Mouse (Mus musculus) hindbrain, embryonic 13.5 days (tissue): ENCODE data around the gene Foxp1. TPM values are rescaled to one million over a fixed set of nuclear protein-coding genes. Genes with fewer than 3 reads are reported as not detected.

ENCODE experiments used
- ATAC-seq: fragments of 200-750 bp; cut with Nextera tagmentation; 2 replicates; pipeline ENCODE4 v1.8.0; 2017; ENCODE audit warnings: moderate TSS enrichment; ENCODE audit not compliant: low FRiP score
- H3K27ac ChIP-seq: fragments of 300-500 bp; sonication (generic); 2 replicates; pipeline ENCODE4 v1.5.1; 2015; ENCODE audit warnings: inconsistent platforms, mild to moderate bottlenecking, moderate library complexity
- H3K27me3 ChIP-seq: fragments of 300-500 bp; sonication (generic); 2 replicates; pipeline ENCODE4 v1.6.1; 2015; ENCODE audit warnings: mild to moderate bottlenecking, inconsistent platforms
- H3K36me3 ChIP-seq: fragments of 300-500 bp; sonication (generic); 2 replicates; pipeline ENCODE4 v1.6.1; 2015; ENCODE audit warnings: mild to moderate bottlenecking, inconsistent platforms
- H3K4me1 ChIP-seq: fragments of 300-500 bp; sonication (generic); replicated peaks from 2 replicates; pipeline ENCODE4 v1.6.1; 2015; ENCODE audit warnings: inconsistent platforms
- H3K4me2 ChIP-seq: fragments of 300-500 bp; sonication (generic); 2 replicates; pipeline ENCODE4 v1.6.1; 2015; ENCODE audit warnings: inconsistent platforms, mild to moderate bottlenecking, moderate library complexity
- H3K4me3 ChIP-seq: fragments of 300-500 bp; sonication (generic); 2 replicates; pipeline ENCODE4 v1.5.1; 2015; ENCODE audit warnings: mild to moderate bottlenecking, inconsistent platforms
- H3K9ac ChIP-seq: fragments of 300-500 bp; sonication (generic); 2 replicates; pipeline ENCODE4 v1.6.1; 2015; ENCODE audit warnings: mild to moderate bottlenecking, inconsistent platforms
- H3K9me3 ChIP-seq: fragments of 300-500 bp; sonication (generic); 2 replicates; pipeline ENCODE4 v1.6.1; 2016; ENCODE audit warnings: inconsistent platforms
- WGBS: fragments of 180-500 bp; shearing (Covaris S2); methylation state at CpG from one replicate; pipeline ENCODE4 v1.1.7; 2015; 5-methylcytosine and 5-hydroxymethylcytosine counted together
- polyA plus RNA-seq: library from polyadenylated mRNA; unstranded; fragments of >200 nt; fragmentation: Nextera tagmentation; extraction: Ambion mirVana; gene quantifications from 2 replicates; pipeline ENCODE4 v1.2.1, GENCODE M21; 2015

Foxp1 gene
- polyA plus RNA-seq, 1 experiment from 2014 or later = 64.7 TPM

DNA sequence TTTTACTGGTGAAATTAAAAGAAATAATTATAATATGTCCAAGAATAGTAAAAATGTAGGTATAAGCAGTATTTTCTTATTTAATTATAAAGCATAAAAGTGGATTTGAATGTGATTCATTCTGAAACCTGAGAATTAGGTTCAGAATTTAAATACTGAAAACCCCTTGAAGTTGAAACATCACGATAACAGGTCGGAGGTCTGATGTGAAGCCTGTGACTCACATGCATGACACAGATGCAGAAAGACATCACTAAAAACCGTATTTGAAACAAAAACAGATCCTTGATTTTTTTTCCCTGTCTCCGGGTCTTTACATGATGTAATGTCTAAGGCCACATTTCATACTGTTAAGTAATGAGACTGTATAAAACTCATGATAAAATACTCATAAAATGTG is 181.6 kb downstream of the Foxp1 start:
- no peak for ATAC-seq
- Histone ChIP-seq H3K9ac (no peak overlapping the region), H3K27me3 (no peaks in the 10 kb centered on the region), H3K4me3 (no peak overlapping the region), H3K27ac (no peak overlapping the region), H3K4me2 (no peak overlapping the region), H3K9me3 (no peaks in the 10 kb centered on the region), H3K4me1 (peaks cover 12% of the 10 kb centered on the region), H3K36me3 (no peaks in the 10 kb centered on the region)
- 91% methylated on average over 4 of the region's 4 CpGs for WGBS

DNA sequence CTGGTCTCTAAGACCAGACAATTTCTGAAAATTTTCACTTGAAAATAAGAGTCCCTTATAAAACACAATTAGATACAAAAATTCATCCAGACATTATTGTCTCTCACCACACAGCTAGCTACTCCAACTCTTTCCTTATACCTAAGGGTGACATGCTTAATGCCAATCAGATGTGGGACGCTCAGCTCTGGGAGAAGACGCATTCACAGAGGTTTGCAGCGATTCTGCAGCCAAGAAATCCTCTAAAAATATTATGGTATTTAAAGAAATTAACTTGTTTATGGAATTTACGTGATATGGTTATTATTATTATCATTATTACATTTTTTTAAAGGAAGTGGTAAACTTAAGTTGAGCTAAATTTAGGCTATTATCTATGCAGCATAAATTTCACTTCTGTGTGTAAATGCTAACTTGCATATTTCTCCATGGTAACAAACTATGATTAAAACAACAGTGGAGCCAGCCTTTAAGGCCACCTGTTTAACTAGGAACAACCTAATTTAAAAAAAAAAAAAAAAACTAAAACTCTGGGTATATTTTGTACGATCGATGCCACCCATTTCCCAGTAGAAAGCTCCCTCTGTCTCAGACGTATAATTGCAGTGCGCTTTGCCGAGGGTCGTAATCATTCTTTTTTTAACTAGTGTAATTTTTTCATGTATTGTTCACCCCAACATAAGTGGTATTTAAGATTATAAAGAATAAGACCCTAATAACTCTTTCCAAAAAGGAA is 182.4 kb downstream of the Foxp1 start:
- Histone ChIP-seq H3K4me3 (no peak overlapping the region), H3K9me3 (no peaks in the 10 kb centered on the region), H3K4me2 (no peak overlapping the region), H3K27ac (no peak overlapping the region), H3K4me1 (peaks cover 12% of the 10 kb centered on the region), H3K27me3 (no peaks in the 10 kb centered on the region), H3K36me3 (no peaks in the 10 kb centered on the region), H3K9ac (no peak overlapping the region)
- 84% methylated on average over 10 of the region's 10 CpGs for WGBS
- ATAC-seq = no peak

DNA sequence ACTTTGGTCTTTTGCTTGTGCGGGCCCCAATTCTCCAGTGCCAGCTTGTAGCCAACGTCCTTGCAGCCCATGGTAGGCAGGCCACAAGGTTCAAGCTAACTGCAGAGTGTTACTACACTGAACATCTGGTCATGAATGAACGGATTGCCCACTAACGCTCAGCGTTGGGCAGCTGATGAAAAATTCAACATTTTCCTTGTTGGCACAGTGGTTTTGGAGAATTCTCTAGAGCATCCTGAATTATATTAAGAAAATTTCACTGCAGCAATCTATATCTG is 183.2 kb downstream of the Foxp1 start:
- 29% methylated on average over 5 of the region's 5 CpGs for WGBS
- Histone ChIP-seq H3K27me3 (no peaks in the 10 kb centered on the region), H3K36me3 (no peaks in the 10 kb centered on the region), H3K4me1 (peaks cover 12% of the 10 kb centered on the region), H3K4me3 (no peak overlapping the region), H3K27ac (no peak overlapping the region), H3K4me2 (no peak overlapping the region), H3K9ac (no peak overlapping the region), H3K9me3 (no peaks in the 10 kb centered on the region)
- ATAC-seq = no peak

DNA sequence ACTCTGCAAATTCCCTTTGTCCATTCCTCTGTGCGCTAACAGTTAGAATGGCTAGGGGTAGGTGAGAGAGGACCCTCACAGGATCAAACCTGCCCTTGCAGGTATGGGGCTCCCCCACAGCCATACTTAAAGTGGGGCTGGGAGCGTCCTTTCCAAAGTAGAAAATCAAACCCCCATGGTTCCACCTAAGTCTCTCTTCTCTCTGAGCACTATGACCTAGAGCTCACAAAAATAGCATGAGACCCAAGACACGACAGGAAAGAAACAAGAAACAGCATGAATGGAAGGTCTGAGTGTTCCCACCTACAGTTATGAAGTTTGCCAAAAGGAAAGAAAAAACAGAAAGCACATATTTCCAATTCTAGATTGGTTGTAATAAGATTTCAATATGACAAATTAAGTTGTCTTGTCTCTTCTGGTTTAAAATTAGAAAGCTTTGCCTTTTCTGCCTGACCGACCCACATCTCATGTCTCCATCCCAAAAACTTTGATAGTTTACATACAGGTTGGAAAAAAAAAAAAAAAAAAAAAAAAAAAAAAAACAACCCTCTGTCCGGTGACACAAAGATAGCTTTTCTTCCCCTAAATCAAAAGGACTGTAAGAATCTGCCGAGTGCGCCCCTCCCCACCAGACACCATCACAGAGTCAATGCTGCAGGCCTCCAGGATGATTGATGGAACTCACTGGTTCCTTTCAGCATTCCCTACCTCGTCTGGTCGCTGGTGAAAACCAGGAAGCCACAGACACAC is 183.8 kb downstream of the Foxp1 start:
- ATAC-seq = no peak
- no peak overlapping the region for H3K4me3 ChIP-seq
- H3K9ac ChIP-seq = no peak overlapping the region
- H3K4me1 ChIP-seq = peaks cover 12% of the 10 kb centered on the region
- H3K27me3 ChIP-seq = no peaks in the 10 kb centered on the region
- no peak overlapping the region for H3K27ac ChIP-seq
- H3K4me2 ChIP-seq = no peak overlapping the region
- 43% methylated on average over 9 of the region's 9 CpGs for WGBS
- no peaks in the 10 kb centered on the region for H3K36me3 ChIP-seq
- H3K9me3 ChIP-seq = no peaks in the 10 kb centered on the region

DNA sequence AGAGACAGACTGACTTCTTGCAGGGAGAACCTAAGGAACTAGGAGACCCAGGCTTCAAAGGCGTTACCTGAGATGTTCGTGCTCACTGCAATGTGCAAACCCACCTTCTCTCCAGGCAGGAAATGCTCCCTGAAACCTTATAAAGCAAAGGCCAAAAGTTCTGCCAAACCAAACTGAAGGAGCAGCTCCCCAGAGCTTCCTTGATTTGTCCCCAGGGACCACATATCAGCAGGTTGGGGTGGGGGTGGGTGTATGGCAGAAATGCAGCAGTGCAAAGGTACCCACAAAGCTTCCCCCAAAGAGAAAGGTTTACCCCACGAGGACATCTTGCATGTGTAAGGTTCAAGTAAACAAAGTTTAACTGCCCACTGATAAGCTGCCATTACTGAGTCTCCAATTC is 184.3 kb downstream of the Foxp1 start:
- Histone ChIP-seq H3K4me1 (peaks cover 12% of the 10 kb centered on the region), H3K36me3 (no peaks in the 10 kb centered on the region), H3K4me2 (no peak overlapping the region), H3K4me3 (no peak overlapping the region), H3K9me3 (no peaks in the 10 kb centered on the region), H3K27ac (no peak overlapping the region), H3K9ac (no peak overlapping the region), H3K27me3 (no peaks in the 10 kb centered on the region)
- ATAC-seq = no peak
- WGBS = 59% methylated on average over 3 of the region's 3 CpGs

DNA sequence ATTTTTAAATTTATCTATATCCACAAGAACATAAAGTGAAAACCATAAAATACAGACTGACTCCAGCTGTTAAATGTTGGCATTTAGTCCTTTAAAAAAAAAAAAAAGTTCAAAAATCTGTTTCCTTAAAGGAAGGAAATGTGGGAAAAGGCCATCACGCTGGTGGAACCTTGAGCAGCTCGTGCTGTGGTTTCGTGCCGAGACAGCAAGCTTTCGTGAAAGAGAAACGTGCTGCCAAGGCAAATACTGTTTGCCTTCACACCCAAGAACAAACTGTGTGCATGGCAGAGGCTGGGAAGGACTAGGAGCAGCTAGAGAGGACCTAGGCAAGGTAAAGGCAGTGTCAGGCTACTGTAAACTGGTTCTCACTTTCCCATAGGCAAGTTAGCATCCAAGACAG is 184.9 kb downstream of the Foxp1 start:
- Histone ChIP-seq H3K27me3 (no peaks in the 10 kb centered on the region), H3K4me1 (peaks cover 12% of the 10 kb centered on the region), H3K4me2 (no peak overlapping the region), H3K9ac (no peak overlapping the region), H3K4me3 (no peak overlapping the region), H3K27ac (no peak overlapping the region), H3K9me3 (no peaks in the 10 kb centered on the region), H3K36me3 (no peaks in the 10 kb centered on the region)
- WGBS = 68% methylated on average over 6 of the region's 6 CpGs
- no peak for ATAC-seq

DNA sequence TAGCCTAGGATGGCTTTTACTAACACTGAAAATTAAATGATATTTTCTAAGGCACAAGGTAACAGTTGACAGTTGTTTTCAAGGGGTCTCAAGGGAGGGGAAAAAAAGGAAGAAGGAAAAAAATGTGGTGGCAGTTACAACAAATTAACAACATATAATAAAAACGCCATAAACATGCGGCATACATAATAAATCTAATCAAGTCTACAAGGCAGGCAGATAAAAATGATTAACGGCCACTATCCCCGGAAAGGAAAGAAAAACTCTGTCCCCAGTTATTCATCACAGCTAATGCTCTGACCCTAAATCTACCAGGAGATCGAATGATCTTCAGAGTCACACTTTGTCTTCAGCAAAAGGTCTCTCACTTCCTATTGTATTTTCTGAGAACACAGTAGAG is 186.3 kb downstream of the Foxp1 start:
- Histone ChIP-seq H3K4me1 (peaks cover 12% of the 10 kb centered on the region), H3K4me2 (no peak overlapping the region), H3K9ac (no peak overlapping the region), H3K9me3 (no peaks in the 10 kb centered on the region), H3K36me3 (no peaks in the 10 kb centered on the region), H3K27me3 (no peaks in the 10 kb centered on the region), H3K4me3 (no peak overlapping the region), H3K27ac (no peak overlapping the region)
- 43% methylated on average over 5 of the region's 5 CpGs for WGBS
- no peak for ATAC-seq

DNA sequence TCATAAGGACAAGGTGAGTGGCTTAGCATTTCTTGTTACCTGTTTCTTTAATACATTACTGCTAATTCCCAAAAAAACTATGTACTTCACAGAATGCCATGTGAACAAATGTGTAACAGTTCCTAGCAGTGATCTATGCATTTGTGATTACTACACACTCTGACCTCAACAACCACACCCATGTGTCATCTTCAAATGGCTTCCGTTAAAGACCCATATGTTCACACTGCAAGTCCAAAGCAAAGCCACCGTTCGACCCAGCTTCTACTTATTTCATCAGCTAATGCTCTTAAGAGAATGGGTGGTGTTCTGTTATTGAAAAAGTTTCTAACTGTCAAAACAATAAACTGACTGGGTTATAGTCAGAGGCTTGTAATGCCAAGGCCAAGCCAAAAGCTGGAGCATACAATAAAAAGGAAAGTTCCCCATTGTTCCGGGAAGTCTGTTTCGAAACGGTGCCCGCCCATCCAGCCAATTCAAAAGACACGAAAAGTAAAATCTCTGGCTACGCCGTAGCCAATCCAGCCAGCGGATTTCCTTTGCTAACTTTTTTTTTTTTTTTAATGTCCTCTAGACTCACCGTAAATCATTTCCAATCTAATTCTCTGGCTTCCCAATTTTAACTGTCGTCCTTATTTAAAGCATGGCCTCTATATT is 187.2 kb downstream of the Foxp1 start:
- peaks cover 12% of the 10 kb centered on the region for H3K4me1 ChIP-seq
- H3K27me3 ChIP-seq = no peaks in the 10 kb centered on the region
- no peak overlapping the region for H3K4me2 ChIP-seq
- no peaks in the 10 kb centered on the region for H3K36me3 ChIP-seq
- no peak overlapping the region for H3K4me3 ChIP-seq
- no peaks in the 10 kb centered on the region for H3K9me3 ChIP-seq
- ATAC-seq = no peak
- H3K9ac ChIP-seq = no peak overlapping the region
- WGBS = 60% methylated on average over 13 of the region's 13 CpGs
- no peak overlapping the region for H3K27ac ChIP-seq

DNA sequence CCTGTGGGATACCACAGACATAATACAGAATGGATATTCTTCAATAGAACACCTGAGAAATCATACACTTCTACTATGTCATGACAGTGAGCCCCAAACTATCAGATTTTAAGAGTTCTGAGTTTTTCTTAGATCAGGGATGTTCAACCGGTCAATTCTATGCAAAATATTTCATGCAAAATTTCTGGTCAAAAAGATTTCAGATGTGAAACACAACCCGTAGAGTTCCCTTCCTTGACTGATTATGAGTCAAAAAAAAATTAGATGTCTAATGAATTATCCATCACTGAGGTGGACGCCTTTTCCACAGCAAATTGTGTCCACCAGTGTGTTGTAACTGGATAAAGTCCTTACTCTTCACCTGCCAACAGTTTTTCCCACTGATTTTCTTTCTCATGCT is 188.3 kb downstream of the Foxp1 start:
- H3K4me1 ChIP-seq = peaks cover 12% of the 10 kb centered on the region
- H3K27ac ChIP-seq = no peak overlapping the region
- no peak overlapping the region for H3K9ac ChIP-seq
- WGBS = 96% methylated on average over 3 of the region's 3 CpGs
- no peak for ATAC-seq
- H3K27me3 ChIP-seq = no peaks in the 10 kb centered on the region
- no peak overlapping the region for H3K4me2 ChIP-seq
- H3K4me3 ChIP-seq = no peak overlapping the region
- no peaks in the 10 kb centered on the region for H3K9me3 ChIP-seq
- no peaks in the 10 kb centered on the region for H3K36me3 ChIP-seq

DNA sequence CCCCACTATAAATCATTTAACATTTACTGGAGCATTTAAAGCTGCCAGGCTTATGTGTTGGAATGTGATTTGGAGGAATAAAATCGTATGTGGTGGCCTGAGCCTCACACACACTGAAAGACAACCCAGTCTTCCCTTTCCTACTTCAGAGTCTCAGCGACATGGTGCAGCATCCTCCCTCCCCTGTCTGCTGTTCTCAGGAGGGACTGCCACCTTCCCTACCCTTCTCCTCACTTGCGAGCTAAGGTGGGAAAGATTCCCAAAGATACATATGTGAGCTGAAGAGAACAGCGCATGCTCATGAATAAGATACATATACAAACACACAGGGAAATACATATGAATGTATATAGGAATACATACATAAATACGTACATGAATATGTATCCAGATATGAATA is 189.4 kb downstream of the Foxp1 start:
- no peak for ATAC-seq
- WGBS = 87% methylated on average over 5 of the region's 5 CpGs
- no peaks in the 10 kb centered on the region for H3K9me3 ChIP-seq

DNA sequence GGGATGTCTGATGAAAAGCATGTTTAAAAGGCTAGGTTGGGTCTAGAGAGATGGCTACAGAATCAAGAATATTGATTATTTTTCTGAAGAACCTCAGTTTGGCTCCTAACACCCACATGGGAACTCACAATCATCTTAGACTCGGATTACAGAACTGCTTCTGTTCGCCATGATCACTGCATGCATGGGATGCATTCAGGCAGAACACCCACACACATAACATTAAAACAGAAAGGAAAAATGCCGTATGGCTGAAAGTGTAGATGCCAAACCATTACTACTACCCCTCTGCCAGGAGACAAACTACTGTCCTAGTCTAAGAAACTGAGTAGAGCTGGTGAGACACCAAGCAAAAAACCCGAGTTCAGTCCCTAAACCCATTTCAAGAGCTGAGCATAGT is 192.4 kb downstream of the Foxp1 start:
- Histone ChIP-seq H3K36me3 (no peaks in the 10 kb centered on the region), H3K4me3 (no peak overlapping the region), H3K9ac (no peak overlapping the region), H3K4me2 (no peak overlapping the region), H3K27ac (no peak overlapping the region), H3K4me1 (0 out of 2 replicates have a peak, but pooled peaks cover 4% of the 10 kb centered on the region), H3K27me3 (no peaks in the 10 kb centered on the region), H3K9me3 (no peaks in the 10 kb centered on the region)
- 87% methylated on average over 4 of the region's 4 CpGs for WGBS
- ATAC-seq = no peak

More for the DNA sequence above, 189.4 kb downstream of the Foxp1 start:
- Histone ChIP-seq H3K4me2 (no peak overlapping the region), H3K9ac (no peak overlapping the region), H3K27me3 (no peaks in the 10 kb centered on the region), H3K27ac (no peak overlapping the region), H3K36me3 (no peaks in the 10 kb centered on the region), H3K4me1 (0 out of 2 replicates have a peak, but pooled peaks cover 6% of the 10 kb centered on the region), H3K4me3 (no peak overlapping the region)

DNA sequence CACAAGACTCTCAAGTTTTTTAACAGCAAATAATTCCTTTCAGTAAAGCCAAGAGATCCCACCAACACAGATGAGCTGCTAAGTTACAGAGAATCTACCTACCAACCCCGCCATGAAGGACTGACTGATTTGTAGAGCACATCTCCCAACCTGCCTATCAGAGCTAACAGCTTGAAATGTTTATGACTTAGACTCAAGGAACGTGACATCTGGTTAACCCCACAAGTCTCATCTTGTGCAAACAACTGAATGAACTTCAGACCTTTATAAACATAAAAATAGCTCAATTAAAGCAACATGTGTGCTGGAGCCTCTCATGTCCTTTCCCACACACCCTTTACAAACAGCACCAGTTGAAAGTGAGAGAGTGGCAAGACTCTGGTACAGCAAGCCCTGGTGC is 193.9 kb downstream of the Foxp1 start:
- no peak for ATAC-seq
- no peaks in the 10 kb centered on the region for H3K9me3 ChIP-seq
- H3K27ac ChIP-seq = no peak overlapping the region
- no peaks in the 10 kb centered on the region for H3K36me3 ChIP-seq
- 0 out of 2 replicates have a peak, but pooled peaks cover 4% of the 10 kb centered on the region for H3K4me1 ChIP-seq
- H3K4me2 ChIP-seq = no peak overlapping the region
- H3K4me3 ChIP-seq = no peak overlapping the region
- H3K9ac ChIP-seq = no peak overlapping the region
- no peaks in the 10 kb centered on the region for H3K27me3 ChIP-seq
- WGBS = 83% methylated on average over 2 of the region's 2 CpGs
